Mouse (Mus musculus): Measurements from ENCODE around the gene Idua. TPM values are rescaled to one million over a fixed set of nuclear protein-coding genes. Genes with fewer than 3 reads are reported as not detected.
A peak's percentile ranks its signal among the peaks of the same experiment; 100 is the strongest.
"Not testable (repeated sequence)": the region's sequence is repeated elsewhere in the genome, so short reads cannot be mapped to it uniquely, and the experiment has no call there.

The Idua gene
- 19.6 and 28.3 TPM in 2 replicates for polyA plus RNA-seq (2012; rRNA removed)

DNA sequence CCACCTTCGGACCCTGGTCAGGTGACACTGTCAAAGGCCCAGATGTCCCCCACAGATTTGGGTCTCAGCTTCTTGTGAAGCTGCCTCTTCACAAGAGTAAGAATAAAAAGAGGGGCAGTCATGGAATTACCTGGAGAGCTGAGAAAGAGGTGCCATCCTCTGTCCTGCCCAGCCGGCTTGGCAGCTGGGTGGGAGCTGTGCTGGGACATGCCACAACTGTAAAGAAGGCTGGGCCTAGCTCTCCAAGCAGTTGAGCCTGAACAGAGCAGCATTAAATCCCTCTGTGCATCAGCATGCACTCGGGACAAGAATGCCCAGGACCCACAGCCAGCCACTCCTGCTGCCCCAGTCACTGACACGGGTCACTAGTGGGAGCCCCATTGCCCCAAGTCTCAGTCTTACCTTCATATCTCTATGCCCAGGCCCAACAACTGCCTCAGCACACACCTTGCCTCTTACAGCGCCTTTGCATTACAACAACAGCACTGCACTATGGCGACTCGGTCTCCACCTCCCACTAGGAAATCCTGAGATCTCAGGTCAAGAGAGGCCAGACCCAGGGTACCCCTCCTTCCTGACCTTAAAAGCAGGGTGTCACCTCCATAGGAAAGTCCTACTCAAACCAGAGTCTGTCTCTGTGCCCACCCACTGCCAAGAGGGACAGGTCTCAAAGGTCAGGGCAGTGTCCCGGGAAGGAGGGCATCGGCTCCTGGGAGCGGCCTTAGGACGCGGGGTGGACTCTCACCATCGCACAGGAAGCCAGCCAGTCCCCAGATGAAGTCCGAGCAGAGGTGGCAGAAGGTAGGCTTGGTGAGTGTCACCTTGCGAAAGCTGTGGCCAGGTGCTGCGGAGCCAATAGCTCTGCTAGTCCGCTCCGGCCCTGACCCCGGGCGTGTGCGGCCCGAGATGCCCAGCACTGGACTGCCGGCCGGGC is at the start of gene Idua:
Gene Idua, plus strand, starts transcription at position 634 of the 934 bp plus-strand sequence.
- no peak for DNase-seq (ENCODE audit: low read depth)

DNA sequence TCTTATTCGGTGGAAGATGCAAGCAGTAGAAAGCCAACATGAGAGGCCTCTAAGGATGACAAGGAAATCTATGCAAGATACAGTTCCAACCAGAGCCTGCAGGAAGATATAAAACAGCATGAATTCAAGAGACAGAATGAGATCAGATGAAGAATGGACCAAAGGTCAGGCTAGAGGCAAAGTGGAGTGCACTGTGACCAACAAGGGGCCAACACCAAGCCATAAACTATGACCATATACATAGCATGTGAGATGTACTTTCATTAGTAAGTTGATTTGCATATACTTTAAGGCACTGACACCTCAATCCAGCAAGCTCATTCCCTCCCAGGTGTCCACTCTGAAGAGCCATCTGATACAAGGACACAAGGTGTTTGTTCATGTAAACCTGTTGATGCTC is 49.7 kb upstream of the Idua start:
- no peak for DNase-seq (ENCODE audit: low read depth)

DNA sequence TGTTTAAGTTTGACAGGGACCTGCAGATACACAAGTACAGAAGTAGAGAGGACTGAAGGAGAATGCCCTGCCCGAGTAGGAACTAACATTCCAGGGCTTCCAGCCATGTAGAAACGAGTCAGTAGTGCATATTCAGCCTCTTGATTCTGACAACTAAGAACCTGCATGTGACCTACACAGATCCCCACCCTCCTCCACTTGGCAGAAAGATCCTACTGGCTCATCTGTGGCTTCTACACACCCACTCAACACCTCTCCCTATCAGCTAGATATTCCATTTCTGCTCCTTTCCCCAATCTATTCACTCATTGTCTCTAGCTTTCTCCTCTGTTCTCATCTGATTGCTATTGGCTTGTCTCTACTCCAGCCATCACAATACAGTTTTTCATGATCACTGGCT is 38.3 kb upstream of the Idua start:
- no peak for DNase-seq (ENCODE audit: low read depth)

DNA sequence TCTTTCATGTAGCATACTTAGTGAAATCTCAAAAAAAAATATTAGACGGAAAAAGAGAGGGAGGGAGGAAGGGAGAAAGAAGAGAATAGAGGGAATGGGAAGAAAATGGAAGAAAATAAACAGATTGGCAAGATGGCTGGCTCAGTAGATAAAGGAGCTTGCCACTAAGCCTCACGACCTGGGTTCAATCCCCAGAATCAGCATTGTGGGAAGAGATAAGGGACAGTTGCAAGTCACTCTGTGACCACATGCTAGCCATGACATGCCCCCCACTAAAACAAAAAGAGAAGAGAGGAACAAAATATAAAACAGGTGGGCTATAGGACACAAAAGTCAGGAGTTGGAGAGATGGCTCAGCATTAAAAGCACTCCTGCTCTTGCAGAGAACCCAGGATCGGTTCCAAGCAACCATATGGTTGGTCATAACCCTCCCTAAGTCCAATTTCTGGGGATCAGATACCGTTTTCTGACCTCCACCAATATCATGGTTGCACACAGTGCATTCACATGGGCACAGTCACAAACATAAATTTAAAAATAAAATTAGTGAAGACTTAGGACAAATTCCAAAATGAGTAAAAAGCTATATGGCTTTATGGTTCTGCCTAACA is 34.0 kb upstream of the Idua start:
- no peak for DNase-seq (ENCODE audit: low read depth)

DNA sequence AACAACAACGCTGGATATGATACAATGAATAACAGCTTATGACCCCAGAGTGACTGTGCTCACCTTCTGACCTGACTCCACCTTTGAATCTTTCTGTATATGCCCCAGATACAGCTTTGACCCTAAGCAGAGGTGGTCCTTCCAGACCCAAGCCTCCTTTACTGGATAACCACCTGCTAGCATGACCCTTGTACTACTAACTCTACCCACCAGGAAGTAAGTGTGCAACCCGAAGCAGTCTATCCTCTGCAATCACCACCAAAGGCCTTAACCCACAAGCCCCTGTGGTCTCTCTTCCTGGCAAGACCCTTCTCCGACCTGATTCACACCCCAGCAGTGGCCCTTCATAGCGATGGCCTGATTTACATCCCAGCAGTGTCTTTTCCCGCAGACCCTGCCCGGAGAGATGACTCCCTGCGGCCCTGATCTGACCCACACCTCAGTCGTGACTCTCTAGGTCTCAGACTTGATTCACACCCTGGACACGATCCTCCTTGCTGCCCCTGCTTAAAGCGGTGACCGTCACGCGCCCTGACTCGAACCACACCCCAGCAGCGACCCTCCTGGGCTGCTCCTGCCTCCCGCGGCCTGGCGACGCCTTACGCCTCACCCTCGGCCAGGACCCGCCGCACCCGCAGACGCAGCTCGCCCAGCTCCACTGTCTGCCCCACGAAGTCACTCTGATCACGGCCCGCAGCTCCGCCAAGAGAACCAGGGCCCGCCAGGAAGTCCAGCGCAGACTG is 31.1 kb upstream of the Idua start:
- DNase-seq (ENCODE audit: low read depth) = no peak

DNA sequence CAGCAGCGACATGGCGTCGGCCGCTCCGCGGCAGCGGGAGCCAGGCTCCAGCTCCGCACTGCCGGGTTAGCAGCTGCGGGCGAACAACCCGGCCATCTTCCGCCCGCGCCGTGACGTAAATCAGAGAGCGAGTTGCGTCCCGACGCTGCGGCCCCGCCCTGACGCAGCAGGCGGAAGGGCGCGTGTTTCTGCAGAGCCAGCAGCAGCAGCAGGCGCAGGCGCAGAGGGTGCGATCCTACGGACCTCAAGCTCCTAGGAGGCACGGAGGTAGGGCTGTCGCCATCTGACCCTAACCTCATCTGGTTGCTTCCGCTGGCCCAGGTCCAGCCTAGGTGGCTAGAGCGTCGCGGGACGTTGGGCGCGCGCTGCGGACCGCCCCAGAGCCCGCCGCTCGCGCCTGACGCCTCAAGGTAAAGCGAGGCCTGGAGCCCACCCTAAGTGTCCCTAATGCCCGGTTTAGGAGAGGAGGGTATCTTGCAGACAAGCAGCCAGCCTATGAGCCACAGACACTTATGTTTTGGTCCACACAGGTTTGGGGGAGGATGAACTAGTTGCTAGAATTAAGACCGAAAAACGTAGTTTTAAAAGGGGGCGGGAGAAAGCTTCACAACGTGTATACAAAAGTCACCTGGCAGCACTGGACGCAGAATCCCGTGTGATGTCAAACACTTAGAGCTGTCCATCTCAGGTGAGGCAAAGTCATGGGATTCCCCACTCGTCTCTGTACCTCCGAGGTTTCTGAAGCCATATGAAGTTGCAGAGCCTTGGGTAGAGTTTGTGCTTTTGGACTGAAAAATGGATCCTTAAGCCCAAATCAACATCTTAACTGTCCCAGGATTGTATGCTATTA is 30.3 kb upstream of the Idua start, which contains the start of the genes Gak and Tmem175:
Gene Gak, minus strand, starts transcription at position 122 of the 850 bp plus-strand sequence.
Gene Tmem175, plus strand, starts transcription at position 137 of the 850 bp plus-strand sequence.
- DNase-seq (ENCODE audit: low read depth) = peak; percentile 57

DNA sequence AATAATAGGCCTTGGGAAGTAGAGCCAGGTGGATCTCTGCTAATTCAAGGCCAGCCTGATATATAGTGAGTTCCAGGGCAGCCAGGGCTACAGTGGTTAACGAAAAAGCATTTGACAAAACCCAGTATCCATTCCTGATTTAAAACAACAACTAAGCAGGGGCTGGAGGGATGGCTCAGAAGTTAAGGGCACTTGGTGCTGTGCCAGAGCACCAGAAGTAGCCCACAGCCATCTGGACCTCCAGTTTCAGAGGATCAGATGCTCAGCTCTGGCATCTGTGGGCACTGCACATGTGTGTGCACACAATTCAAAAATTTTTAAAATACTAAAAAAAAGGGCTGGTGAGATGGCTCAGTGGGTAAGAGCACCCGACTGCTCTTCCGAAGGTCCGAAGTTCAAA is 26.5 kb upstream of the Idua start:
- DNase-seq (ENCODE audit: low read depth) = no peak

DNA sequence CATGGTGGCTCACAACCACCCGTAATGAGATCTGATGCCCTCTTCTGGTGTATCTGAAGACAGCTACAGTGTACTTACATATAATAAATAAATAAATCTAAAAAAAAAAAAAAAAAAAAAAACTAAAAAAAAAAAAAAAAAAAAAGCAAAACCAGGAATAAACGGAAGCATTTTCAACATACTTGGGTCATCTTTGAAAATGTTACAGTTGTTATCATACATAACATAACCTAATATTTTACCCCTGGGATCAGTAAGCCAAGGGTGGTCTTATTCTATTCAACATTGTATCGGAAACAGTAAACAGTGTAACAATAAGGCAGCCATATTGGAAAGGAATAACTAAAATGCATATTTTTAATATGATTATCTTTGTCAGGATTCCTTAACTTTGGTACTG is 26.0 kb upstream of the Idua start:
- DNase-seq (ENCODE audit: low read depth) = not testable (repeated sequence)

DNA sequence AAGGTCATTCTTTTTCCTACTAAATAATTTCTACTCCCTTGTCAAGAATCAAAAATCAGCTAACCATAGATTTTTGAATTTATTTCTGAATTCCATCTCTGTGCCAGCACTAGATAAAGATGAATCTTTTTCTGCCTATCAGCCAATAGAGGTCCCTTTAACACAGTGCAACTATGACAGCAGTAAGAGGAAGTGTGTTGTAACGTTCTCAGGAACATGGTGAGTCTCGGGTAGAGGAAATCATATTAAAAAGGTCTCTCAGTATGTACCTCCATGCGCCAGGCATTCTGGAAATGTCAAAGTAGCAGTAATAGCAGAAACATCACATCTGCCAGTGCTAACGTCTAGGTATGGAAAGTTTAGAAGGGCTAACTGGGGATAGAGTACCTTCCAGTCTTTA is 24.0 kb upstream of the Idua start:
- no peak for DNase-seq (ENCODE audit: low read depth)

DNA sequence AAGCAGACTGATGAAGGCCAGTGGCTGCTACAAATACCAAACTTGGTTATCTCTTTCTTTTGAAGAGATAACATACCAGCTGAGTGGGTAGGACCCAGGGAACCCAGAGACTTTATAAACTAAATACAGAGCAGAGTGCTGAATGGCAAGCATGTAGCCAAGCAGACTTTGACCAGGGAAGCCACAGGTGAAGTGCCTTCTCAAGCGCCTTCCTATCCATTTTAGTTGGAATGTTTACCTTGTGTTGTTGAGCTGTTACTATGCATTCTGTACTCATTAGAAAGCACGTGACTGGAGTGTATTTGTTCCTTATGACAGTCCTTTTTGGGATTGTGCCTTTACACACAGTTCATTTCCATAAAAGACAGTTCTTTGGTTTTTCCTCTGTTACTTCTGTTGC is 16.5 kb upstream of the Idua start:
- DNase-seq (ENCODE audit: low read depth) = no peak

DNA sequence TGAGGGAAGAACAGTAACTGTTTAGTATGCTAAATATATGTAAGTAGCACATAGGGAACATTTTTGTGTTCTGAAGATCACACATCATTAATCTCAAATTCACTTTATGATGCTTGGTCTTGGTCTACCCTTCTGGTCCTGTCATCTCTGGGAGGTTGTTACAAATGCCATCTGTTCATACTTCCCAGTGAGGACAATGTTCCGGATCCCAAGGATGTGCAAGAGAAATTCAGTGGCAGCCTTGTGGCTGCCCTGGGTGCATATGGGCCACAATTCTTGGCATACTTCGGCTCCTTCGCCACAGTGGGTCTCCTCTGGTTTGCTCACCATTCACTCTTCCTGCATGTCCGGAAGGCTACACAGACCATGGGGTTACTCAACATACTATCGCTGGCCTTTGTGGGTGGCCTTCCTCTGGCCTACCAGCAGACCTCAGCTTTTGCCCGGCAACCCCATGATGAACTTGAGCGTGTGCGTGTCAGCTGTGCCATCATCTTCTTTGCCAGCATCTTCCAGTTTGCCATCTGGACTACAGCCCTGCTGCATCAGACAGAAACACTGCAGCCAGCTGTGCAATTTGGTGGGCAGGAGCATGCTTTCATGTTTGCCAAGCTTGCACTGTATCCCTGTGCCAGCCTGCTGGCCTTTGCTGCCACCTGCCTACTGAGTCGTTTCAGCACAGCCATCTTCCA is 14.3 kb upstream of the Idua start:
- DNase-seq (ENCODE audit: low read depth) = no peak

DNA sequence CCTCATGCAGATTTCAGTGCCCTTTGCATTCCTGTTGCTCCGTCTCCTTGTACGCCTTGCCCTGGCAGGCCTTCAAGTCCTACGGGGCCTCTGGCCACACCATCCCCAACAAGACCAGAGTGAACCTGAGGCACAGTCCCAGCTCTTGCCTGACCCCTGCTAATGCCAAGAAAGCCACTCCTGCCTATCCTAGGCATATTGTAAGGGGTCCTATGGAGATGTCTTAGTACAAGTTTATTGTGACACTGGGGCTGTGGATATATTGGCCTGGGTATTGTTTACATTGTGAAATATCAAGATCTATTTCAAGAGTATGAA is 13.8 kb upstream of the Idua start:
- no peak for DNase-seq (ENCODE audit: low read depth)

DNA sequence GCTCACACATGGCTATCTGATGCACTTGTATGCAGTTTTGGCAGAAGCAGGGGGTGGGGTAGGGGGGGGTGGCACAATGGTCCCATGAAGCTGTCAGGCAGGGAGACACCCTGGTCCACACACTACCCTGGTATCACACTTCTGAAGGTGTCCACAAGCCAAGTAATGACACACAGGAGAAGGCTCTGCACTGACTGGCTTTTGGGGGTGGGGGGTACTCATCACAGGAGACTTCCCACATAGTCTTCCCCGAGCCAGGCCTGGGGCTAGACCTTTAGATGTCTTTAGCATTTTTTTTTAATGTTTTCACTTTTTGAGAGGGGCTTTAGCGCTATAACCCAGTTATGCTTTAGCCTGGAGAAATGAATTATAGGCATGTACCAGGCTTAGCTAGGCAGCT is 12.8 kb upstream of the Idua start:
- DNase-seq (ENCODE audit: low read depth) = no peak

DNA sequence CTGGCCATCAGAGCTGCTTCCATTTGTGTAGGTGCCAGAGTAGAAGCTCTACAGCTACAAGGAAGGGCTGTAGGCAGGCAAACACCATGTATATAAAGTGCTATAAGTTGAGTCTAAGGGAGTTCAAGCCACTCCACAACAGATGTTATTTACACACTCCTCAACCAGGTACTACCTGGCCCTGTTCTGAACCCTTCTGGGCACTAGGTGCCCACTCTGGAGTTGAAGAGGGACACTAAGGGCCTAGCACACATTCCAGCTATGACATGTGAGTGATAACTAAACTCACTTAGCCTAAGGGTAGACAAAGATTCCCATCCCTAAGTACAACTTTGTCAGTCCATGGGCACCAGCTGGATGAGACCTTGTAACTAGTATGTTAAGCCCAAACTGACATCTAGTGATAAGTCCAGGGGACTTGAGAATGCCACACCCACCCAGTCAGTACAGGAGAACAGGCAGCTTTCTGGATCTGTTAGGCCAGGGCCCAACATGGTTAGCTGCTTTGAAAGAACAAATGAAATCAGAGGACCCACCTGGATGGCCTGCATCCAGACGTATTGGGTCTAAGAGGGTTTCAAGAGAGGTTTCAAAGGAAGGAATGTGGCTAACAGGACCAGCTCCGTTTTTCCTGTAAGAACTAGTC is 12.2 kb upstream of the Idua start:
- DNase-seq (ENCODE audit: low read depth) = no peak

DNA sequence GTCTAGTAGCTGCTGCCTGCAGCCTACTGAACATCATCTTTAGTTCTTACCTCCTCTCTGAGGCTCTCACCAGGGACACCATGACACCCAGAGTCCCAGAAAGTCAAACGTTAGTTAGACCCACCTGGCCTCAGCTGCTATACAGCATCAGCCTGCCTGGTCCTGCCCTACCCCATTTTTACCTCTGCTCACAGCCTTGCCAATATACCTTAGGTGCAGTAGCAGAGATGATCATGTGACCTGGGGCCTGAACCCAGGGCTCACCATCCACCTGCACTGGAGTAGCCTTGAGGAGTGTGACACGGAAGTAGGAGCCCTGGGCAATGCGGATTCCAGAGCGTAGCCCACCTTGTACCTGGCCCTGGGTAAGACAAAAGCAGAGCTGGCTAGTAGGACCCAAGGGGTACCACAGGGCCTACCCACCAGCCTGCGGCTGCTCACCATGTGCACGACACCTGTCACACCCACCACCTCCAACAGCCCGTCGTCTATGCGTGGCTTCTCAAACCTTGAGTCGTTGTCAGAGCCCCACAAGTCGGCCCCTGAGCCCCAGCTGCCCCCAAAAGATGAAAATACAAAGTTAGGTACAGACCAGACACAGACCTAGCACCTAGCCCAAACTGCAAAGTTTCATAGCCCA is 11.1 kb upstream of the Idua start:
- DNase-seq (ENCODE audit: low read depth) = no peak

DNA sequence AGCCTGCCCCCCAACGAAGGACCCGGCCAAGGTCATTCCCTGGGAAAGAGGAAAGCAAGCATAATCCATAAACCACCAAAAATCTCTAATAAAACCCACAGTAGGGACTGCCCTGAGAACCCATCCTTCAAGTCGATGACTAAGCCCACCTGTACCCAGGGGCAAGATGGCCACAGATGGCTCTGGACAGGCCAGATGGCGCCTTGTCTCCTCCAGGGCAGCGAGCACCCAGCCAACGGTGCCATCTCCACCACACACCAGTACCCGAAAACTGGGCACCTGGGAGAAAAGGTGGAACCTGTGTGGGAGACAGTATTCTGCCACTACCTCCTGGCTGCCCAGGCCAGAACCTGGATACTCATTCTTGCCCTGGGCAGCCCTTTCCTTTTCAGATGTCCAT is 9.8 kb upstream of the Idua start:
- no peak for DNase-seq (ENCODE audit: low read depth)

DNA sequence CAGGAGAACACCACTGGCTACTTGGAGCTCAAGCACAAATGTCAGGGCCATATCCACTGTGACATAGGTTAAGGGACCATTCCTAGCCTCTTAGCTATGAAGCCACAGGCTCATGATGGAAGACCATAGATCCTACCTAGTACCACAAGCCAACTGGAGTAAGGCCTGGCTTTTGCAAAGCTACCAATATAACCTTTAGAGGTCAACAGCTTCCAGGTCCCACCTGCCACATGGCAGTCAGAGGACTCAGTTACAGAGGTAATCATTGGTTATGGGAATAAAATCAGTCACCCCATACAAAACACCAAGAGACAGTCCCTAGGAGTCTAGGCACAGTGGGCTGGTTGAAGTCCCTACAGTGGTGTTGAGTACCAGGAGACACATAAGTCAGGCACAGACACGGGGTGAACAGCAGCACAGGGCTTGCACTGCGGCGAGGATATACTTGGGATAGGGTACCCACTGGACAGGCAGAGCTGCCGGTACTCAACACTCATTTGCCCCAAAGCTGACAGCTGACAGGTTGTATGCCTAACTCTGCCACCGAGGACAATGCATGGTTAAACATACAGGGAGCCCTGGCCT is 8.9 kb upstream of the Idua start:
- DNase-seq (ENCODE audit: low read depth) = no peak

DNA sequence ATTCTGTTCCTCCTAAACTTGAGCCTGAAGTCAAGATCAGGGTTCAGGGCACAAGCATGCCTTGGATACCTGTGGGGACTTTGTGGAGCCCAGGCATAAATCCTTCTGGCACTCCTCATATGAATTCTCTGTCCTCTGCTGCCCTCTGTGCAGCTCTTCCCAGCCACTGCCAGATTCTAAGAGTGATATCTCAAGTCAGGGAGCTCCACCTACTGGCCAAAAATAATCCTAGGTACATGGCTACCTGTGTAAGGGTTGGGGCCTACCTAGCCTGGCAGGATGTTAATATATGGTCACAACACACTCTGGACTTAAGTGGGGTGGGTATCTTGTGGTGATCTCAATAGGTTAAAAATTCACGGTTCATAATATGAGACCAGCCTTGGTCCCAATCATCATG is 8.3 kb upstream of the Idua start:
- DNase-seq (ENCODE audit: low read depth) = no peak

DNA sequence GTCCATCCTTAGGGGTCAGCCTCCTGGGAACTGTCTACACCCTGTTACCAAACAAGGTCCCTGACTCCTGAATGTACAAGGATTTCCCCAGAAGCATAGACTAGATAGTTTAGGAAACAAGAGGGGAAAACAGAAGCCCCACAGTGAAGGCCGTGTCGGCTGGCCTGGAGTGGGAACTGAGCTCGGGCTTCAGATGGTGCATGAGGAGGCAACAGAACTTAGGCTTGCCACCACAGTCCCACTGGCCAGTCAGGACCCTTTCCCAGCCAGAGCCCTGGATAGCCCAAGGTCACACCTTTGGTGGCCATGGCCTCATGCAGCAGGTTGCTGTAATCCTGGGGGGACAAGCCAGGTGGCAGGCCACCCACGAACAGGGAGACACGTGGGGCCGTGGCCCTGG is 6.8 kb upstream of the Idua start:
- no peak for DNase-seq (ENCODE audit: low read depth)

Measured in gonadal fat pad, adult 2 months (tissue).